Mouse (Mus musculus): ENCODE measurements around the gene Chrm3. TPM values are rescaled to one million over a fixed set of nuclear protein-coding genes. Genes with fewer than 3 reads are reported as not detected.

The Chrm3 gene
- polyA plus RNA-seq, 1 experiment: not detected

GRCm38 (mm10) chr13:9887261-9887660 lies 473.4 kb downstream of the Chrm3 start:
- no peaks in the 10 kb centered on the region for H3K79me2 ChIP-seq (ENCODE audit: control insufficient read depth, insufficient read depth)
- H3K4me2 ChIP-seq (ENCODE audit: low read depth): no peak overlapping the region
- H3K36me3 ChIP-seq (ENCODE audit: control insufficient read depth, insufficient read depth): no peaks in the 10 kb centered on the region
- no peak overlapping the region for H3K4me3 ChIP-seq
- TF ChIP-seq MYOG (IDR thresholded peaks at IDR 0.05; ENCODE audit: control insufficient read depth in 1 of 3, insufficient read depth in 1 of 3, insufficient read length in 2 of 3, low read depth in 2 of 3) (no peak), CEBPB (IDR thresholded peaks at IDR 0.05; ENCODE audit: insufficient read depth, poor library complexity, severe bottlenecking) (no peak), E2F4 (IDR thresholded peaks at IDR 0.05; ENCODE audit: insufficient read depth) (no peak), USF1 (IDR thresholded peaks at IDR 0.05; ENCODE audit: low read depth) (no peak), POLR2AphosphoS2 (IDR thresholded peaks at IDR 0.05; ENCODE audit: insufficient read length, low read depth) (no peak), POLR2A (IDR thresholded peaks at IDR 0.05; ENCODE audit: insufficient read length, low read depth) (no peak), SRF (IDR thresholded peaks at IDR 0.05; ENCODE audit: control insufficient read depth, insufficient read length, low read depth) (no peak), TCF12 (IDR thresholded peaks at IDR 0.05; ENCODE audit: insufficient read depth, poor library complexity, severe bottlenecking) (no peak), REST (IDR thresholded peaks at IDR 0.05; ENCODE audit: insufficient read depth, insufficient read length) (no peak), MAX (IDR thresholded peaks at IDR 0.05; ENCODE audit: low read depth) (no peak), MYOD1 (IDR thresholded peaks at IDR 0.05; ENCODE audit: control insufficient read depth in 1 of 3, insufficient read length in 2 of 3, low read depth in 2 of 3) (no peak)
- no peak overlapping the region for H3ac ChIP-seq (ENCODE audit: control insufficient read depth, insufficient read length)
- no peaks in the 10 kb centered on the region for H3K27me3 ChIP-seq (ENCODE audit: control insufficient read depth, insufficient read depth, insufficient read length)

- H3K4me2 ChIP-seq (ENCODE audit: low read depth): no peak overlapping the region
Observed at GRCm38 (mm10) chr13:9886465-9887135, 474.0 kb downstream of the Chrm3 start.

GRCm38 (mm10) chr13:9882362-9883282 lies 478.0 kb downstream of the Chrm3 start:
- no peaks in the 10 kb centered on the region for H3K36me3 ChIP-seq (ENCODE audit: control insufficient read depth, insufficient read depth)
- H3K27me3 ChIP-seq (ENCODE audit: control insufficient read depth, insufficient read depth, insufficient read length): no peaks in the 10 kb centered on the region
- no peak overlapping the region for H3K4me2 ChIP-seq (ENCODE audit: low read depth)
- TF ChIP-seq CEBPB (IDR thresholded peaks at IDR 0.05; ENCODE audit: insufficient read depth, poor library complexity, severe bottlenecking): no peak
- TF ChIP-seq TCF3 (IDR thresholded peaks at IDR 0.05; ENCODE audit: insufficient read length, low read depth): no peak
- no peak for TF ChIP-seq MAX (IDR thresholded peaks at IDR 0.05; ENCODE audit: low read depth)
- no peak for TF ChIP-seq E2F4 (IDR thresholded peaks at IDR 0.05; ENCODE audit: insufficient read depth)
- no peak for TF ChIP-seq POLR2A (IDR thresholded peaks at IDR 0.05; ENCODE audit: insufficient read length, low read depth)
- no peak for TF ChIP-seq SRF (IDR thresholded peaks at IDR 0.05; ENCODE audit: control insufficient read depth, insufficient read length, low read depth)
- no peak for TF ChIP-seq USF1 (IDR thresholded peaks at IDR 0.05; ENCODE audit: low read depth)
- TF ChIP-seq MYOG (IDR thresholded peaks at IDR 0.05; ENCODE audit: control insufficient read depth in 1 of 3, insufficient read depth in 1 of 3, insufficient read length in 2 of 3, low read depth in 2 of 3): no peak
- TF ChIP-seq TCF12 (IDR thresholded peaks at IDR 0.05; ENCODE audit: insufficient read depth, poor library complexity, severe bottlenecking): no peak
- no peak overlapping the region for H3K4me3 ChIP-seq
- H3K79me2 ChIP-seq (ENCODE audit: control insufficient read depth, insufficient read depth): no peaks in the 10 kb centered on the region
- H3ac ChIP-seq (ENCODE audit: control insufficient read depth, insufficient read length): no peak overlapping the region

More at GRCm38 (mm10) chr13:9886465-9887135, 474.0 kb downstream of the Chrm3 start:
- TF ChIP-seq SRF (IDR thresholded peaks at IDR 0.05; ENCODE audit: control insufficient read depth, insufficient read length, low read depth) (no peak), MYOG (IDR thresholded peaks at IDR 0.05; ENCODE audit: control insufficient read depth in 1 of 3, insufficient read depth in 1 of 3, insufficient read length in 2 of 3, low read depth in 2 of 3) (no peak), POLR2A (IDR thresholded peaks at IDR 0.05; ENCODE audit: insufficient read length, low read depth) (no peak), TCF12 (IDR thresholded peaks at IDR 0.05; ENCODE audit: insufficient read depth, poor library complexity, severe bottlenecking) (no peak), E2F4 (IDR thresholded peaks at IDR 0.05; ENCODE audit: insufficient read depth) (no peak), MAX (IDR thresholded peaks at IDR 0.05; ENCODE audit: low read depth) (no peak), MYOD1 (IDR thresholded peaks at IDR 0.05; ENCODE audit: control insufficient read depth in 1 of 3, insufficient read length in 2 of 3, low read depth in 2 of 3) (no peak), CEBPB (IDR thresholded peaks at IDR 0.05; ENCODE audit: insufficient read depth, poor library complexity, severe bottlenecking) (no peak), USF1 (IDR thresholded peaks at IDR 0.05; ENCODE audit: low read depth) (no peak), TCF3 (IDR thresholded peaks at IDR 0.05; ENCODE audit: insufficient read length, low read depth) (no peak), REST (IDR thresholded peaks at IDR 0.05; ENCODE audit: insufficient read depth, insufficient read length) (no peak), POLR2AphosphoS2 (IDR thresholded peaks at IDR 0.05; ENCODE audit: insufficient read length, low read depth) (no peak)
- no peak overlapping the region for H3K4me3 ChIP-seq
- no peak overlapping the region for H3ac ChIP-seq (ENCODE audit: control insufficient read depth, insufficient read length)
- no peaks in the 10 kb centered on the region for H3K36me3 ChIP-seq (ENCODE audit: control insufficient read depth, insufficient read depth)
- H3K79me2 ChIP-seq (ENCODE audit: control insufficient read depth, insufficient read depth): no peaks in the 10 kb centered on the region
- H3K27me3 ChIP-seq (ENCODE audit: control insufficient read depth, insufficient read depth, insufficient read length): no peaks in the 10 kb centered on the region

- no peaks in the 10 kb centered on the region for H3K79me2 ChIP-seq (ENCODE audit: control insufficient read depth, insufficient read depth)
- H3K36me3 ChIP-seq (ENCODE audit: control insufficient read depth, insufficient read depth): no peaks in the 10 kb centered on the region
- no peak overlapping the region for H3K4me3 ChIP-seq
- no peaks in the 10 kb centered on the region for H3K27me3 ChIP-seq (ENCODE audit: control insufficient read depth, insufficient read depth, insufficient read length)
- H3ac ChIP-seq (ENCODE audit: control insufficient read depth, insufficient read length): no peak overlapping the region
- no peak overlapping the region for H3K4me2 ChIP-seq (ENCODE audit: low read depth)
- TF ChIP-seq POLR2AphosphoS2 (IDR thresholded peaks at IDR 0.05; ENCODE audit: insufficient read length, low read depth) (no peak), MYOD1 (IDR thresholded peaks at IDR 0.05; ENCODE audit: control insufficient read depth in 1 of 3, insufficient read length in 2 of 3, low read depth in 2 of 3) (no peak), MYOG (IDR thresholded peaks at IDR 0.05; ENCODE audit: control insufficient read depth in 1 of 3, insufficient read depth in 1 of 3, insufficient read length in 2 of 3, low read depth in 2 of 3) (no peak), TCF3 (IDR thresholded peaks at IDR 0.05; ENCODE audit: insufficient read length, low read depth) (no peak), REST (IDR thresholded peaks at IDR 0.05; ENCODE audit: insufficient read depth, insufficient read length) (no peak), SRF (IDR thresholded peaks at IDR 0.05; ENCODE audit: control insufficient read depth, insufficient read length, low read depth) (no peak), POLR2A (IDR thresholded peaks at IDR 0.05; ENCODE audit: insufficient read length, low read depth) (no peak), CEBPB (IDR thresholded peaks at IDR 0.05; ENCODE audit: insufficient read depth, poor library complexity, severe bottlenecking) (no peak), E2F4 (IDR thresholded peaks at IDR 0.05; ENCODE audit: insufficient read depth) (no peak), MAX (IDR thresholded peaks at IDR 0.05; ENCODE audit: low read depth) (no peak), USF1 (IDR thresholded peaks at IDR 0.05; ENCODE audit: low read depth) (no peak)
Observed at GRCm38 (mm10) chr13:9881930-9882329, 478.7 kb downstream of the Chrm3 start.

Measured in myocyte (in vitro differentiated cells).